Mouse (Mus musculus): ENCODE measurements around the gene Btf3l4. TPM values are rescaled to one million over a fixed set of nuclear protein-coding genes. Genes with fewer than 3 reads are reported as not detected.

The Btf3l4 gene
- total RNA-seq (2014; fragmentation: Nextera tagmentation) (35.0 and 41.2 TPM in 2 replicates), total RNA-seq (2017) (51.4 and 75.1 TPM in 2 replicates)

- ATAC-seq (replicated peaks; ENCODE audit: poor library complexity, severe bottlenecking): peak; percentile 82
Measured at GRCm38 (mm10) chr4:108832916-108833827, at the start of gene Btf3l4. TSS of gene Btf3l4 (minus strand) at chr4:108833614.

DNA sequence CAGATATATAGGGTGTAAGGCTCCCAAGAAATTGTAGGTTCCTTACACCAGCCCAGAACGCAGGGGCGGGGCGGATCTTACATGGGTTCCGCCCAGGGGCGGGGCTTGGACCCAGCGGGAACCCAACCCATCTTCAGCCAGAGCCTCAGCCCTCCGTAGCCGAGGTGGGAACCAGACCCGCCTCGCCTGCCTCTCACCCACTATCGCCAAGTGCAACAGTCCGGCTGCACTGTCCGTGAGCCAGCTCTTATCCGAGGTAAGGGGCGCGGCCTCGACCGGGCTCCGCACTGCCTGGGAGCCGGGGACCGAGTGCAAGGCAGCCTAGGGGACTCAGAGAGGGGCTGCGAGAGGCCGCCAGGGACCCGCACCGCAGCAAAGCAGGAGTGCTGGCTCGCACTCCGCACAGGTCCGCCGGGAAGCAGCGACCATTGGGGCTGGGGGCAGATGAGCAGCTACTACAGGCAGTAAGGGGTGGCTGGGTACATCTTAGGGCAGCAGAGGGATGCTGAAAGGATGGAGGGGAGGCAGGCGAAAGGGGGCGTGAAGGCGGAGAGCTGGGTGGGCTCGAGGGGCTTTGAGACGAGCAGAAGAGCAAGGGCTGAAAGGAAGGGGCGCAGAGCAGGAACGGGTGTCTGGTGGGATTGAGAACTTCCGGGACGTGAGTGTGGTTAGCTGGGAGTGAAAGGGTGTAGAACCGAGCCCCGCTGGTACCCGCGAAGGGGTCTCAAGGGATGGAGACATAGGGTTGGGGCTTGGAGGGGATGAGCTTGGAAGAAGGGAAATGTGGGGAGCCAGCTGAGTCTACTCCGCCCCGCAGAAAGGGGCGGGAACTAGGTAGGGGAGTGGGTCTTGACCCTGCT is 45.8 kb upstream of the Btf3l4 start, which contains the start of gene Rab3b:
TSS of gene Rab3b (plus strand) at position 101 of the 860 bp plus-strand sequence.
- ATAC-seq (replicated peaks; ENCODE audit: poor library complexity, severe bottlenecking): peak; percentile 95

DNA sequence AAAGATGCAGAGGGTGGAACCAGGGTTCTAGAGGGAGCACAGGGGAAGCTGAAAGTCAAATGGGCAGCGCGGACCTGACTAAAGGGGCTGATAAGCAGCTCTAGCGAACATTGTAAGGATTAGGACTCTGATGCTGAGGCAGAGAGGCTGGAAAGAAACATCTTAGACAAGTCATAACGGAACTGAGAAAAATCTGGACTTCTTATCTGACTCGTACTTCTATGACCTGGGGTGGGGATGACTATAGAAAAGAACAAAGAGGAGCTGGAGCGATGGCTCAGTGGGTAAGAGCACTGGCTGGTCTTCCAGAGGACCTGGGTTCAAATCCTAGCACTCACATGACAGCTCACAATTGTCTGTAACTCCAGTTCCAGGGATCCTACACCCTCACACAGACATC is 44.5 kb upstream of the Btf3l4 start:
- ATAC-seq (replicated peaks; ENCODE audit: poor library complexity, severe bottlenecking): no peak

- no peak for ATAC-seq (replicated peaks; ENCODE audit: poor library complexity, severe bottlenecking)
Measured at GRCm38 (mm10) chr4:108873746-108874145, 40.3 kb upstream of the Btf3l4 start.

DNA sequence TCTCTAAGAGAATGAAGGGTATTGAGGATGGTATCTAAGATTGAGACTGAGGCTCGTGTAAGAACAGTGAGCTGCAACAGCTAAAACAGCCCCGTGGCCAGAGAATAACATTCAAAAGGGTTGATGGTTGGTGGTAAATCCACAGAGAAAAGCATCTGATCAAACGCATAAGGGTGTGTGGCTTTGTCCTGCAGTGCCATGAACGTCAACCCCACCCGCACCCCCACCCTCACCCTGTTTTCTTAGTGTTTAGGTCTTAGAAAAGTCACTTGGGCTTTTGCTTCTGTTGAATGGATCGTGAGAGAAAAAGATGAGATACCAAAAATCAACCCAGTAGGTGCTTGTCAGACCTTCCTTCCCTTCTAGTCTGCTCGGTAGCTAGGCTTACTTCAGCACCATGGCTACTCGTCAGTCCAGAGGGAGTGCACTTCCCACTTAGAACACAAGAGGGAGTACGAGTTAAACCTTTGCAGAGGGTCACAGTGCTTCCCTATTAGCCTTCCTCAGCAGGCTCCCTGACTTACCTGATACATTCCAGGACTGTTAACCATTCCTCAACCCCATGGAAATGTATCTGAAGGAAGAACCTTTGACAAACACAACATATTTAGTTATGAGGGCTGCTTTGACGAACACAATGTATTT is 36.4 kb upstream of the Btf3l4 start:
- ATAC-seq (replicated peaks; ENCODE audit: poor library complexity, severe bottlenecking): peak; percentile 94

GRCm38 (mm10) chr4:108866806-108867205 is 33.4 kb upstream of the Btf3l4 start:
- no peak for ATAC-seq (replicated peaks; ENCODE audit: poor library complexity, severe bottlenecking)

DNA sequence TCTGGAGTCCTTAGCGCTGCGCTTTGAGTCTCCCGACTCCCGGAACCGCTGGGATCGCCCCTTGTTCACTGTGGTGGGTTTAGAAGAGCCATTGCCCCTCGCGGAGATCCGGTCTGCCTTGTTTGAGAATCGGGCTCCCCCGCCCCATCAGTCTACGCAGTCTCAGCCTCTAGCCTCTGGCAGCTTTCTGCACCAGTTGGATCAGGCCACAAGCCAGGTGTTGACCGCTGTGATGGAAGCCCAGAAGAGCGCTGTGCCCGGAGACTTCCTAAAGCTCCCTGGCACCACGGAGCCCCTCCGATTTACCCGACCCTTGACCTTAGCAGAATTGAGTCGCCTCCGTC is 15.1 kb upstream of the Btf3l4 start, which contains the start of gene A730015C16Rik:
TSS of gene A730015C16Rik (minus strand) at position 115 of the 344 bp plus-strand sequence.
- peak; percentile 17; the same call in 1 of the 2 replicates for ATAC-seq (replicated peaks; ENCODE audit: poor library complexity, severe bottlenecking)

DNA sequence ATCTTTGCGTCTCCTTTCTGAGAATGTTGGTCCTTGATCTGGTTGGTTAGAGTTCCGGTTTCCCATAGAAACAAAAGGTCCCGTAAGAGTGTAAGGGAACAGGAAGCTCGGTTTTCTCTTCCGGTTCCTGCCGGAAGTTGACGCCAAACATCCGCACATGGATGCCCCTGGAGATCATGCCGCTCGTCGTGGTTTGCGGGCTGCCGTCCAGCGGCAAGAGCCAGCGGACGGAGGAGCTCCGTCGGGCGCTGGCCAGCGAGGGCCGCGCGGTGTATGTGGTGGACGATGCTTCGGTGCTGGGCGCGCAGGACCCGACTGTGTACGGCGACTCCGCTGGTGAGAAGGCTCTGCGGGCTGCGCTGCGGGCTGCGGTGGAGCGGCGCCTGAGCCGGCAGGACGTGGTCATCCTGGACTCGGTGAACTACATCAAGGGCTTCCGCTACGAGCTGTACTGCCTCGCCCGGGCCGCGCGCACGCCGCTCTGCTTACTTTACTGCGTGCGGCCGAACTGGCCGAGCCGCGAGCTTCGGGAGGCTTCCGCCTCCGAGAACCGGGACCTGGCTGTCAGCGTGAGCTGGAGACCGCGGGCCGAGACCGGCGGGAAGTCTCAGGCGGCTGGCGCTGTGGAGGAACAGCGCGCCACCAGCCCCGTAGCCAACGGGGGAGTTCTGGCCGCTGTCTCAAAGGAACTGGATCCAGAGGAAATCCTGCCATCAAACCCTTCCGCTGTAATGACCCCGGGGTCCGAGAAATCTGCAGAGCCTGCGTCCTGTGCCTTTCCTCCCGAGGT is 14.5 kb upstream of the Btf3l4 start, which contains the start of gene Kti12:
TSS of gene Kti12 (plus strand) at position 71 of the 790 bp plus-strand sequence.
- ATAC-seq (replicated peaks; ENCODE audit: poor library complexity, severe bottlenecking): peak; percentile 86

GRCm38 (mm10) chr4:108845824-108846569 is 12.6 kb upstream of the Btf3l4 start:
- ATAC-seq (replicated peaks; ENCODE audit: poor library complexity, severe bottlenecking): no peak

GRCm38 (mm10) chr4:108843336-108843735 is 9.9 kb upstream of the Btf3l4 start:
- no peak for ATAC-seq (replicated peaks; ENCODE audit: poor library complexity, severe bottlenecking)

GRCm38 (mm10) chr4:108841920-108842578 is 8.6 kb upstream of the Btf3l4 start:
- no peak for ATAC-seq (replicated peaks; ENCODE audit: poor library complexity, severe bottlenecking)

DNA sequence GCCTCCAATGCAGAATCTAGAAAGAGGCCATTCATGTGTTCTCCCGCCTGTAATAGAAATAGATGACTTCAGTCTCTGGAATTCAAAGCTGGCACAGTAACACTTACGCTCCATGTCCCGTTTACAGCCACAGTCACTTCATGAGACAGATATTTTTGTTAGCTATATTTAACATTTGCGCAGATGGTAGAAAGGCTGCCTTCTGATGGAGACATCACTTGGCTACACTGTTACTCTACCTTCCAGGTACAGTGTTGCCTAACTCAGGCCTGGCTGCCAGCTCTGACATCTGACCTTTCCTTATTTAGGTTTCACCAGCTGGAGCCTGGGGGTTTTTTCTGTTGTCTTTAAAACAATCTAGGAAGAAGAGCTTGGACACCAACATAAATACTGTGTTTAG is 4.6 kb upstream of the Btf3l4 start:
- no peak for ATAC-seq (replicated peaks; ENCODE audit: poor library complexity, severe bottlenecking)

DNA sequence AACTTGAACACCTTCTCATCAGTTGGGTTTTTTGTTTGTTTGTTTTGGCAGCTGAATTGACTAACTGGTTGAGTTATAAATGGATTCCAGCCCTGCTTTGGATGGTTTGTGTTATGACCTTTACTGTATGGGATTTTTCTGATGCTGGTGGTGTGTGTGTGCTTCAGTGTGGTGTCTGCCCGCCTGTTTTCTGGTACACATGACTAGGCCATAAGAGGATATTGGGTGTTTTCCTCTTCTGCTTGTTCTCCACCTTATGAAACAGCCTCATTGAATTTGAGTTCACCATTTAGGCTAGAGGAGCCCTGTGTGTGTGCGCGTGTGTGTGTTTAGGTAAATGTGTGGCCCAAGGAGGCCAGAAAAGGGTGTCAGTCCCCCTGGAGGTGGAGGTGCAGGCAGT is 2.1 kb upstream of the Btf3l4 start:
- no peak for ATAC-seq (replicated peaks; ENCODE audit: poor library complexity, severe bottlenecking)

DNA sequence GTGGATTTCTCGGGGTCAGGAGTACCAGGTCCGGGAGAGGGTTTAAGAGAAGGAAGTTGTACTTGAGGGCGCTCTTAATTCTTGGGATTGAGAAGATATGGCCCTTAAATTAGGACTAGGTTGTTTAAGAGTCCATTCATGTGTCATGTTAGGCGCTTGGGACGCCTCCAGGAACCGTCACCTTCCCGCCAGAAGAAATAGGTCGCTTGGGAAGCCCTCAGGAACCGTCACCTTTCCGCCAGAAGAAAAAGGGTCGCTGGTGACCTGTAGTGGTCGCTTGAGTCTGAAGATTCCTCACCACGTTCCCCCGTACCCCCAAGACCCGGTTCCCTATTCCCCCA is 1.5 kb upstream of the Btf3l4 start:
- ATAC-seq (replicated peaks; ENCODE audit: poor library complexity, severe bottlenecking): no peak

GRCm38 (mm10) chr4:108834115-108834970 is 929 bp upstream of the Btf3l4 start, which contains the start of gene Txndc12:
TSS of gene Txndc12 (plus strand) at chr4:108834601.
- ATAC-seq (replicated peaks; ENCODE audit: poor library complexity, severe bottlenecking): peak; percentile 52

- peak; percentile 69 for ATAC-seq (replicated peaks; ENCODE audit: poor library complexity, severe bottlenecking)
Measured at GRCm38 (mm10) chr4:108833828-108834114, 357 bp upstream of the Btf3l4 start.

DNA sequence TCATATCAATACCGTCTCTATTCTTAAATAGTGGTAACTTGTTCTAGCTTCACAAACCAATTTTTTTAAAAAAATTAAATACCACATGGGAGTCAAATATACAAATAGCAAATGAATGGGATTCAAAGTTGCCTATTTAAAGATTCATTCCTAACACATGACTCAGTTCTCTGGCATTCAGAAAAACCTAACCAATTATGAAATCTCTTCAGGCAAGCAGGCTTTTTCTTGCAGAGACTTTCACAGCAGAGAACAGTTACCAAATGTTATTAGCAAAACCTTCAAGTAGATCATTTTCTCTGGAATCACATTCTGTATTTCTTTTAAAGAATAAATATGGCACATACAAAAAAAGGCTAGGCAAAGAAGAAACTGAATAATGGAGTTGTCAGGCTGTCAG is 2.7 kb downstream of the Btf3l4 start:
- no peak for ATAC-seq (replicated peaks; ENCODE audit: poor library complexity, severe bottlenecking)

- no peak for ATAC-seq (replicated peaks; ENCODE audit: poor library complexity, severe bottlenecking)
Measured at GRCm38 (mm10) chr4:108826643-108827042, 6.8 kb downstream of the Btf3l4 start.
